Mouse (Mus musculus) cerebellum, adult 2 months (tissue): Measurements from ENCODE around the gene Negr1.

Experiments used
- CTCF ChIP-seq: fragments of 200-500 bp; IDR thresholded peaks from 2 replicates; pipeline ENCODE4 v1.5.1; 2011; ENCODE audit warnings: low read depth, mild to moderate bottlenecking, control low read depth, low read length, moderate library complexity, borderline replicate concordance; ENCODE audit not compliant: insufficient read depth
- POLR2A ChIP-seq: fragments of 200-500 bp; IDR thresholded peaks from 2 replicates; pipeline ENCODE4 v1.6.1; 2011; ENCODE audit warnings: low read length, control low read depth, borderline replicate concordance; ENCODE audit not compliant: insufficient read depth

DNA sequence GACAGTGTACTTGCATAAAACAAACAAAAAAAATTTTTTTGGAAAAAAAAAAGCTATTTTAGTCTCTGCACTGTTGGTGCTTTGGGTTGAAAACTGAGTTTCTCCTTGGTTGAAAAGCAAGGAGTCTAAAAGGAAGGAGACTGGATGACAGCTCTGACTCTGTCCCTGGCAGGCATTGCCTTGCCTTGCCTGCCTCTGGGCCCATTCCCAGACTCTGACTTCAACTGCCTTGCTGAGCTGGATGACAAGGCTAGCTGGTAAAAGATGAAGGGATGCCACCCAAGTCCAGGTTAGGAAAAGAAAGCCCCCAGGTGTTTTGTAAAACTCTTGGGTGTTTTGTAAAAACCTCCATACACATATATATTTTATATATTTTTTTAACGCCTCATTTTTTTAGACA, 712.5 kb downstream of the Negr1 start:
- TF ChIP-seq CTCF (no peak), POLR2A (no peak)
